Mouse (Mus musculus): ENCODE data around the gene Ascc1. TPM values are rescaled to one million over a fixed set of nuclear protein-coding genes. Genes with fewer than 3 reads are reported as not detected.
"Not testable (repeated sequence)": the region's sequence is repeated elsewhere in the genome, so short reads cannot be mapped to it uniquely, and the experiment has no call there.

The Ascc1 gene
- polyA plus RNA-seq, 1 experiment from 2014 or later: 45.6 TPM

DNA sequence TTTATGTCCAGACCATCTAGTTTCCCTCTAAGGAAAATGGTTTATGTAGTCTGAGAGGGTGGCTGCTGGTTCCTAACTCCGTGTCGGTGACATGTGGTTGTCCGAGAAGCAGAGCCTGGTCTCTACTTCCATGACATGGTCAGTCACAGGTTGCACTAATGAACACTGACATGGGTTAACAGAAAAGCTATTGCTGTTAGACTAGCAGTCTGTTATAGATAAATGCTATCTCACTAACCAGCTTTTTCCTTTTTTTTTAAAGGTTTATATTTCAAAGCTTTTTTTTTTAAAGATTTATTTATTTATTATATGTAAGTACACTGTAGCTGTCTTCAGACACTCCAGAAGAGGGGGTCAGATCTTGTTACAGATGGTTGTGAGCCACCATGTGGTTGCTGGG, 3.5 kb upstream of the Ascc1 start:
- no peak for DNase-seq (ENCODE audit: low spot score)
- 95% methylated on average over 3 of the region's 3 CpGs for WGBS
- H3K36me3 ChIP-seq (replicated peaks; ENCODE audit: control insufficient read depth, insufficient read depth): peaks cover 24% of the 10 kb centered on the region
- H3K27ac ChIP-seq: no peak overlapping the region
- peaks cover 15% of the 10 kb centered on the region for H3K4me1 ChIP-seq (replicated peaks; ENCODE audit: control insufficient read depth, insufficient read depth, low read length)
- no peak for ATAC-seq (ENCODE audit: low FRiP score)
- H3K4me3 ChIP-seq (replicated peaks; ENCODE audit: low read length): no peak overlapping the region
- no peaks in the 10 kb centered on the region for H3K27me3 ChIP-seq (ENCODE audit: control insufficient read depth, insufficient read depth, low read length)
- H3K4me2 ChIP-seq (replicated peaks): no peak overlapping the region
- H3K9ac ChIP-seq: no peak overlapping the region
- no peaks in the 10 kb centered on the region for H3K9me3 ChIP-seq (ENCODE audit: control insufficient read depth, low read length)

GRCm38 (mm10) chr10:60001663-60002062, 942 bp upstream of the Ascc1 start:
- not testable (repeated sequence) for H3K27me3 ChIP-seq (ENCODE audit: control insufficient read depth, insufficient read depth, low read length); H3K36me3 ChIP-seq (replicated peaks; ENCODE audit: control insufficient read depth, insufficient read depth); ATAC-seq (ENCODE audit: low FRiP score); DNase-seq (ENCODE audit: low spot score); H3K9me3 ChIP-seq (ENCODE audit: control insufficient read depth, low read length); H3K27ac ChIP-seq
- Histone ChIP-seq H3K9ac (peak overlapping the region; percentile 64), H3K4me2 (replicated peaks) (peak overlapping the region; percentile 90), H3K4me3 (replicated peaks; ENCODE audit: low read length) (peak overlapping the region; percentile 53), H3K4me1 (replicated peaks; ENCODE audit: control insufficient read depth, insufficient read depth, low read length) (peaks cover 15% of the 10 kb centered on the region)
- 78% methylated on average over 8 of the region's 8 CpGs for WGBS

- no peak for ATAC-seq (ENCODE audit: low FRiP score)
- WGBS: 4% methylated on average over 12 of the region's 12 CpGs
These were observed 402 bp upstream of the Ascc1 start for GRCm38 (mm10) chr10:60002203-60002602.

GRCm38 (mm10) chr10:60003213-60003752, 678 bp downstream of the Ascc1 start:
- DNase-seq (ENCODE audit: low spot score) (peak; percentile 47), ATAC-seq (ENCODE audit: low FRiP score) (no peak)
- Histone ChIP-seq H3K9ac (peak overlapping the region; percentile 64), H3K4me3 (replicated peaks; ENCODE audit: low read length) (peak overlapping the region; percentile 53), H3K4me1 (replicated peaks; ENCODE audit: control insufficient read depth, insufficient read depth, low read length) (peaks cover 15% of the 10 kb centered on the region), H3K27me3 (ENCODE audit: control insufficient read depth, insufficient read depth, low read length) (no peaks in the 10 kb centered on the region), H3K36me3 (replicated peaks; ENCODE audit: control insufficient read depth, insufficient read depth) (peaks cover 12% of the 10 kb centered on the region), H3K9me3 (ENCODE audit: control insufficient read depth, low read length) (no peaks in the 10 kb centered on the region), H3K27ac (peak overlapping the region; percentile 99), H3K4me2 (replicated peaks) (peak overlapping the region; percentile 90)
- under 1% methylated on average over 21 of the region's 21 CpGs for WGBS

More at GRCm38 (mm10) chr10:60002203-60002602, 402 bp upstream of the Ascc1 start:
- DNase-seq (ENCODE audit: low spot score): peak; percentile 49
- Histone ChIP-seq H3K36me3 (replicated peaks; ENCODE audit: control insufficient read depth, insufficient read depth) (0 out of 2 replicates have a peak, but pooled peaks cover under 1% of the 10 kb centered on the region), H3K4me2 (replicated peaks) (peak overlapping the region; percentile 90), H3K9me3 (ENCODE audit: control insufficient read depth, low read length) (no peaks in the 10 kb centered on the region), H3K4me3 (replicated peaks; ENCODE audit: low read length) (peak overlapping the region; percentile 53), H3K27ac (peak overlapping the region; percentile 99), H3K9ac (peak overlapping the region; percentile 64), H3K4me1 (replicated peaks; ENCODE audit: control insufficient read depth, insufficient read depth, low read length) (peaks cover 15% of the 10 kb centered on the region), H3K27me3 (ENCODE audit: control insufficient read depth, insufficient read depth, low read length) (no peaks in the 10 kb centered on the region)

GRCm38 (mm10) chr10:60003847-60004246, 1.2 kb downstream of the Ascc1 start:
- no peaks in the 10 kb centered on the region for H3K27me3 ChIP-seq (ENCODE audit: control insufficient read depth, insufficient read depth, low read length)
- peaks cover 15% of the 10 kb centered on the region for H3K4me1 ChIP-seq (replicated peaks; ENCODE audit: control insufficient read depth, insufficient read depth, low read length)
- 78% methylated on average over 9 of the region's 9 CpGs for WGBS
- no peak for ATAC-seq (ENCODE audit: low FRiP score)
- DNase-seq (ENCODE audit: low spot score): no peak
- H3K4me3 ChIP-seq (replicated peaks; ENCODE audit: low read length): peak overlapping the region; percentile 53
- no peaks in the 10 kb centered on the region for H3K9me3 ChIP-seq (ENCODE audit: control insufficient read depth, low read length)
- peak overlapping the region; percentile 90 for H3K4me2 ChIP-seq (replicated peaks)
- H3K36me3 ChIP-seq (replicated peaks; ENCODE audit: control insufficient read depth, insufficient read depth): peaks cover 17% of the 10 kb centered on the region
- peak overlapping the region; percentile 64 for H3K9ac ChIP-seq
- H3K27ac ChIP-seq: peak overlapping the region; percentile 99

GRCm38 (mm10) chr10:60005264-60005663, 2.7 kb downstream of the Ascc1 start:
- H3K36me3 ChIP-seq (replicated peaks; ENCODE audit: control insufficient read depth, insufficient read depth): peaks cover 22% of the 10 kb centered on the region
- DNase-seq (ENCODE audit: low spot score): no peak
- peaks cover 15% of the 10 kb centered on the region for H3K4me1 ChIP-seq (replicated peaks; ENCODE audit: control insufficient read depth, insufficient read depth, low read length)
- H3K9me3 ChIP-seq (ENCODE audit: control insufficient read depth, low read length): no peaks in the 10 kb centered on the region
- H3K4me3 ChIP-seq (replicated peaks; ENCODE audit: low read length): no peak overlapping the region
- H3K9ac ChIP-seq: no peak overlapping the region
- H3K27me3 ChIP-seq (ENCODE audit: control insufficient read depth, insufficient read depth, low read length): no peaks in the 10 kb centered on the region
- 60% methylated on average over 2 of the region's 2 CpGs for WGBS
- no peak for ATAC-seq (ENCODE audit: low FRiP score)
- no peak overlapping the region for H3K27ac ChIP-seq
- no peak overlapping the region for H3K4me2 ChIP-seq (replicated peaks)

DNA sequence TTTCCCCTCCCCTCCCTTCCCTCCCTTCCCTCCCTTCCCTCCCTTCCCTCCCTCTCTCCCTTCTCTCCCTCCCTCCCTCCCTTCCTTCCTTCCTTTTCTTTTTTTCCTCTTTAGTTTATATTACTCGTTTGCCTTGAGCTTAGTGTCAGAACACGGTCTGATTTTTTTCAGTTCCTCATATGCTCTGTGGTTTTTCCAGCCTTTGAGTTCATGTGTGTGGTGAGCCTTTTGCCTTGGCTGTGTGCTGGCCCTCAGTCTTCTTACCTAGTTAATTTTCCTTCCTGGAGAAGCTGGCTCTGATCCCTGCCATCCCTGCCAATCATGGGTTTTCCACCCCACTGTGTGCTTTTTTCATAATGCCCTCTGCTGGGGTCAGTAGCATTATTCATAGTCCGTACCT, 6.5 kb downstream of the Ascc1 start:
- Histone ChIP-seq H3K4me2 (replicated peaks) (no peak overlapping the region), H3K4me1 (replicated peaks; ENCODE audit: control insufficient read depth, insufficient read depth, low read length) (no peaks in the 10 kb centered on the region), H3K4me3 (replicated peaks; ENCODE audit: low read length) (no peak overlapping the region), H3K9ac (no peak overlapping the region), H3K27me3 (ENCODE audit: control insufficient read depth, insufficient read depth, low read length) (no peaks in the 10 kb centered on the region), H3K27ac (no peak overlapping the region), H3K9me3 (ENCODE audit: control insufficient read depth, low read length) (no peaks in the 10 kb centered on the region), H3K36me3 (replicated peaks; ENCODE audit: control insufficient read depth, insufficient read depth) (peaks cover 22% of the 10 kb centered on the region)
- ATAC-seq (ENCODE audit: low FRiP score) (no peak), DNase-seq (ENCODE audit: low spot score) (no peak)
- WGBS: 88% methylated on average over 3 of the region's 3 CpGs

DNA sequence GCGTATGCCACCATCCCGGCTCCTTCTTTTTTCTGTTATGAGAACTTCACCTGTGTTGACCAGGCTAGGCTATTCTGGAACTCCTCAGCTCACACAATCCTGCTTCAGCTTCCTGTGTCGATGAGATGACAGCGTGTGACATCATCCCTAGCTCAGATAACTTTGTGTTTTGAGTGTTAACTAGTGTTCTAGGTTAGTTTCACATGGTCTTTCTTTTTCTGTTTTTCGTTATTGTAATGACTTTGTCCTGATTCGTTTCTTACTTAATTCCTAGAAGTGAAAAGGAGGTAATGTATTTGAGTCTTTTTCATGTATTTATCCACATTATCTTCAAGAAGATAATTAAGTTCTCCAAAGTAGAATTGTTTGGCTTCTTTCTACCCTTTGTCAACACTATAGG, 13.6 kb downstream of the Ascc1 start:
- Histone ChIP-seq H3K4me2 (replicated peaks) (no peak overlapping the region), H3K9me3 (ENCODE audit: control insufficient read depth, low read length) (no peaks in the 10 kb centered on the region), H3K4me1 (replicated peaks; ENCODE audit: control insufficient read depth, insufficient read depth, low read length) (no peaks in the 10 kb centered on the region), H3K4me3 (replicated peaks; ENCODE audit: low read length) (no peak overlapping the region), H3K27ac (no peak overlapping the region), H3K9ac (no peak overlapping the region), H3K27me3 (ENCODE audit: control insufficient read depth, insufficient read depth, low read length) (no peaks in the 10 kb centered on the region), H3K36me3 (replicated peaks; ENCODE audit: control insufficient read depth, insufficient read depth) (peaks cover 12% of the 10 kb centered on the region)
- WGBS: 95% methylated on average over 6 of the region's 6 CpGs
- ATAC-seq (ENCODE audit: low FRiP score) (no peak), DNase-seq (ENCODE audit: low spot score) (no peak)

GRCm38 (mm10) chr10:60019299-60019698, 16.7 kb downstream of the Ascc1 start:
- Histone ChIP-seq H3K4me1 (replicated peaks; ENCODE audit: control insufficient read depth, insufficient read depth, low read length) (no peaks in the 10 kb centered on the region), H3K9ac (no peak overlapping the region), H3K36me3 (replicated peaks; ENCODE audit: control insufficient read depth, insufficient read depth) (peaks cover 14% of the 10 kb centered on the region), H3K4me3 (replicated peaks; ENCODE audit: low read length) (no peak overlapping the region), H3K4me2 (replicated peaks) (no peak overlapping the region), H3K27ac (no peak overlapping the region), H3K9me3 (ENCODE audit: control insufficient read depth, low read length) (no peaks in the 10 kb centered on the region), H3K27me3 (ENCODE audit: control insufficient read depth, insufficient read depth, low read length) (no peaks in the 10 kb centered on the region)
- WGBS: 86% methylated on average over 2 of the region's 2 CpGs
- DNase-seq (ENCODE audit: low spot score) (no peak), ATAC-seq (ENCODE audit: low FRiP score) (no peak)

DNA sequence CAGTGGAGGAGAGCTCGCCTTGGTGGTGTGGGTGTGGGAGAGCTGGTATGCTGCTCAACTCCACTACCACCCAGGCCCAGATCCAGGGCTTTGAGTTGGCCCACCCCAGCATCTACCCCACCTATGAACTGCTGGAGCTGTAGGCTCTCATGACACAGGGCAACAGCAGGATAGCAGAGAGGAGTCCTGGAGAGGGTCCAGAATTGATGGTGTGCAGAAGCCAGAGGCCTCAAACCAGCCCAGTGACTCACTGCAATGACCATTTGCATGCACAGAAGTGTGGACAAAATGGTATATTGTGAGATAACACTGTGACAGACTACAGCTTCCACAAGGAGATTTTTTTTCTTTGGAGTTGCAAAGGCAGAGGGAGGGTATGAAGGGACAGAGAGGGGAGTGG, 21.1 kb downstream of the Ascc1 start:
- Histone ChIP-seq H3K27ac (no peak overlapping the region), H3K9ac (no peak overlapping the region), H3K36me3 (replicated peaks; ENCODE audit: control insufficient read depth, insufficient read depth) (peaks cover 3% of the 10 kb centered on the region; the same call in 1 of the 2 replicates), H3K27me3 (ENCODE audit: control insufficient read depth, insufficient read depth, low read length) (no peaks in the 10 kb centered on the region), H3K4me1 (replicated peaks; ENCODE audit: control insufficient read depth, insufficient read depth, low read length) (peaks cover 13% of the 10 kb centered on the region), H3K4me3 (replicated peaks; ENCODE audit: low read length) (no peak overlapping the region), H3K9me3 (ENCODE audit: control insufficient read depth, low read length) (no peaks in the 10 kb centered on the region), H3K4me2 (replicated peaks) (no peak overlapping the region)
- 100% methylated on average over 1 of the region's 1 CpGs for WGBS
- DNase-seq (ENCODE audit: low spot score): no peak
- ATAC-seq (ENCODE audit: low FRiP score): no peak

All from hindbrain, embryonic 14.5 days (tissue).